Mouse (Mus musculus) cerebellum, adult (tissue): ENCODE results near the gene 2700049A03Rik.
A peak's percentile ranks its signal among the peaks of the same experiment; 100 is the strongest.
"Not testable (repeated sequence)": the region's sequence is repeated elsewhere in the genome, so short reads cannot be mapped to it uniquely, and the experiment has no call there.

Experiments
- ATAC-seq: cut with Nextera tagmentation; 2 replicates; pipeline ENCODE4 v1.9.2; 2017; ENCODE audit warnings: mild to moderate bottlenecking, moderate library complexity, mixed read lengths; ENCODE audit not compliant: insufficient number of reproducible peaks, low FRiP score, low TSS enrichment

Gene 2700049A03Rik

DNA sequence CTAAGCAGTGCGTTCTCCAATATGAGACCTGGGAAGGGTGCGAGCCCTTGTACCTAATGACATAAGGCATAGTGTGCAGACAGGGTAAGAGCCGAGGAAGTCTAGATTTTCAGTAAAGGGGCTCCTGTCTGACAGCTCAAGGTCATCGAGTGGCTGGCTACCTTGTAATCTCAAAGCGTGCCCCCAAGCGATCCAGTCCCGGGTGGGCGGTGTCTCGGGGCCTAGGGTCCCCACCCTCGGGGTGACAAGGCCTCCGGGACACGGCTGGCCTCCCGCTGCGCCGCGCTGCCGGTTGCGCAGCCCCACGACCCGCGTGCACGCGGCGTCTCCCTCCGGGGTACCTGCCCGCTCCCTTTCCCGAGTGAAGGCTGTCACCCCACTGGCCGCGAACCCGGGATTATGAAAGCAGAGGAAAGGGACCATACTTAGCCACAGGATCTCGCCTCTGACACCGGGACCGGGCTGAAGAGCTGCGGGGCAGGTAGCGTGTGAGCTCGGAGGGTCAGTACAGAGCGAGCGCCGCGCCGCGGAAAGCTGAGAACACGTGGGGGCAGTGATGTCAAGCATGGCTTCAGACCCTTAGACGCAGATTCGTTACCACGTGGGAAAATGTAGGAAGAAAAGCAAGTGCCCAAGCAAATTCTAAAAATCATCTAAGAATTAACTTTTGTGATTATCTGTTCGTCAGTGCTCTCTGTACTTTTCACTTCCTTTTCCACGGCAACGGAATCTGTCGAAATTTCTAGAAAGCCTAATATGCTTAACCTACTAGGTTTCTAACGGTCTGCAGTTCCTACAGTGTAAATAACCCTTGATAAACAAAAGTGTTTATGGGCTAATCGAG, at the start of gene 2700049A03Rik, which contains the start of gene Timm9:
2700049A03Rik (plus strand) TSS at position 719 of the 844 bp plus-strand sequence.
Timm9 (minus strand) TSS at position 555 of the 844 bp plus-strand sequence.
- peak; percentile 88 for ATAC-seq

DNA sequence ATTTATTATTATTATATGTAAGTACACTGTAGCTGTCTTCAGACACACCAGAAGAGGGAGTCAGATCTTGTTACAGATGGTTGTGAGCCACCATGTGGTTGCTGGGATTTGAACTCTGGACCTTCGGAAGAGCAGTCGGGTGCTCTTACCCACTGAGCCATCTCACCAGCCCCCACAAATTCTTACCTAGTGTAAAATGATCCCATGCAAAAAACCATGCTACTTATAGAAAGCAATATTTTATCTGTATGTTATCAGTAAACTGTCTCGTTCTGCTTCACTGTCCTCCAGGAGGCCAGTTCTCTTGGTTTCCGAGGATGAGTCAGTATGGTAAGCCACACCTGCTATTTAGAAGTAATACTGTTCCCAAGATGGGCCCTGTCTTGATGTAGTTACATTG, 32.4 kb upstream of the 2700049A03Rik start:
- ATAC-seq, result not testable (repeated sequence)

DNA sequence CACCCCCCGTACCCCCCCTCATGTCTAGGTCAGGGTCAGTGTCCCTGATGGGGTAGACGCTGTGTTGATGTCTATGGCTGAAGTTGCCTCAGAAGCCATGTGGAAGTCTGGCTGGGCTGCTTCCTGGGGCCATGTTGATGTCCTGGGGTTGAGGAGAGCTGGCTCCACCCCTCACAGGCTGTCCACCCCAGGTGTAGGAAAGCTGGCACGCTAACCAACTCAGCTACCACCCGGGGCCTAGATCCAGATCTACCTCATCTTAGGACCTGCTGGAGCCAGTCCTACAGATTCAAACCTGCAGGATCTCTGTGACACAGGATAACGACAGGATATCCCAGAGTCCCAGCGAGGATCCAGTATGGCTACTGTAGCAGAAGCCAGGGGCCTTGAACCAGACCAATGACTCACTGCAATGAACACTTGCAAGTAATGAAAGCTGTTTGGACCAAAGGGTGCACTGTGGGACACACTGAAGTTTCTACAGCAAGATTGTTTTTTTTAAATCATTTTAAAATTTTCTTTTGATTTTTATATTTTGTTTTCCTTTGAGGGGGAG, 29.4 kb upstream of the 2700049A03Rik start:
- ATAC-seq, result no peak

DNA sequence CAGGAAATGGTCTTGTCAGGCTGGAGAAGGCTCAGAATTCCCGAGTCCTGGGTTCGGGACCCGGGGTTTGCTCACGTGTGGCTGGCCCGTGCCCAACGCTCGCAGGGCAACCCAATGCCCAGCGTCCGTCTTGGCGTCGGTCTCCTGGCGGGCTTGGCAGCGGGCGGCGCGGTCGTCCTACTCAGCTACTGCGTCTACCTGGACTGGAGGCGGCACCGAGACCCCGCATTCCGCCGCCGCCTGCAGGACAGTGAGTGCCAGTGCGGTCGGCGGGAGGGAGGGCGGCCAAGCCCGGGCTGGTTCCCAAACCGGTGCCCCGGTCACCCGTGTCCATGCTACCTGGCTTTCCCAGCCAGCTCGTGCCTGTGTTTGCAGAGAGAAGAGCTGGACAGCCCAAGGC, 25.3 kb upstream of the 2700049A03Rik start, which contains the start of gene Tomm20l:
Tomm20l (plus strand) TSS at position 98 of the 400 bp plus-strand sequence.
- peak; percentile 10; the same call in 1 of the 2 replicates for ATAC-seq

DNA sequence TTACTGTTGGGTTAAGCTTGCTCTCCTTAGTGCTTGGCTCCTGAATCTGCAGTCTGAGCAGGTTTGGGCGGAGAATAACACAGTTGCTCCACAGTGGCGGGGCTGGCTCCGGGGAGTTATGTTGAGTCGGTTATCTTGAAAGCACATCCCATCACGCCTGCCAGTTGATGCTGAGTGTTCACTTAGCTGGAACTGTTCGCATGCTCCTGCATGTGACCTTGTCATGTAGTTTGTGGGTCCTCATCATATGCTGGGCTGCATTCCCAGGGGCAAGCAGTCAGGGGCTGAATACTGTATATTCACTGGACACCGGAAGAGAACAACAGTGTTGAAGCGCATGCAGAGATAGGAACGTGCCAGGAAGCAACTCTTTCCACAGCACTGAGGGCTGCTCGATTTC, 23.6 kb upstream of the 2700049A03Rik start:
- ATAC-seq, result no peak

DNA sequence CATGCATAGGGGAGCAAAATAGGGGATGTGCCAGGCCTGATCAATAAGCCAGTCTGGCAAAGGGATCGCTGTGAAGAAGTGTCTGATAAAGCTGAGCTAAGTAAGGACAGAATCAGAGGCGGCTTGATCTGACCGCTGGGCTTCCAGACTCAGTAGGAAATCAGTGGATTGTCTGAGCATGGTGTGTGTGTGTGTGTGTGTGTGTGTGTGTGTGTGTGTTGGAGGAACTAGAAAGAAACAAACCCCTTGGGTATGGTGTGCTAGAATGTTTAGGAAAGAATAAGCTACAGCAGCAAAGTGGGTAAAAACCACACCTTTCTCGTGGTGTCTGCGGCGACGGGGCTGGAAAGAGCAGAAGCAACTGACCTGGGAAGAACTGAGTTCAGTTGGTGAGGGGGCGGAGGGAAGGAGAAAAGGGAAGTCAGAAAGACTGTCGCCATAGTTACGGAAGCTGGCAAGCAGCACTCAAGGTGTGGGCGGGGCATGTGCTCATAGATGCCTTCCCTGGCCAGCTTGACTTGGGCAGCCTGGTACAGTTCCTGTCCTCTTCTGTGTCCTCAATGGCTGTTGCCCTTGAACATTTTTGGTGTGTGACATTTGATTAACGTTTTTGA, 22.9 kb upstream of the 2700049A03Rik start:
- 0 out of 2 replicates have a peak, but pooled peaks have one; percentile 31 for ATAC-seq

DNA sequence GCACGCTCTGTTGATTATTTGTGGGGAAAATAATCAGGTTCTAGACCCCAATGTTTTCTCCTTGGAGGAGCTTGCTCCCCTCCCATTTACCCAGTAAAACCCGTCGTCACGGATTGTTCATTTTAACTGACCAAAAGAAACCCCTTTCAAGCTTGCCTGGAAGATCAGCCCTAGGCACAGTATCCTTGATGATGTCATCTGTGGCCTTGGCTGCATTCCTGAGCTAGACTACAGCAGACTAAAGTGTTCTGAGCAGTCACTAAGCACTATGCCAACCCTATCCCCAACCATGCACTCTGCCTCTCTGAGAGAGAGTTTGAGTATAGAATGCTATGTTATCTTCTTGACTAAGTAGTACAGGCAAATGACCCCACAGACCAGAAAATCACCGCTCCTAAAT, 20.2 kb upstream of the 2700049A03Rik start:
- ATAC-seq, result no peak

DNA sequence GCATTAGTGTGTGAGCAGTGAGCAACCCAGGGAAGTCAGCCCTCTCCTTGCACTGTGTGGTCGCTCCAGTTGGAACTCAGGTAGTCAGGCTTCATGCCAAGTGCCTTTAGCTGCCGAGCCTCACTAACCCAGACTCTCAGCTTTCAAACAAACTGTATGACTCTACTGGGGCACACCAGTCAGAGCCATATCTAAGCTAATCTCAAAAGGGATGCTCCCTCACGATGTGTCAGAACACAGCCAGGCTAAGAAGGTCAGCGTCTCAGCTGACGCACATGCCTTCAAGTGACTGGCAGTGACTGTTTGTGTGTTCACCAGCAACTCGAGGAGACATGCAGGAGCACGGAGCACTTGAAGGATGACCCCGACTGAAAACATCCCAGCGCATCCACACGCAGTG, 13.9 kb upstream of the 2700049A03Rik start:
- peak; percentile 54; the same call in 1 of the 2 replicates for ATAC-seq

DNA sequence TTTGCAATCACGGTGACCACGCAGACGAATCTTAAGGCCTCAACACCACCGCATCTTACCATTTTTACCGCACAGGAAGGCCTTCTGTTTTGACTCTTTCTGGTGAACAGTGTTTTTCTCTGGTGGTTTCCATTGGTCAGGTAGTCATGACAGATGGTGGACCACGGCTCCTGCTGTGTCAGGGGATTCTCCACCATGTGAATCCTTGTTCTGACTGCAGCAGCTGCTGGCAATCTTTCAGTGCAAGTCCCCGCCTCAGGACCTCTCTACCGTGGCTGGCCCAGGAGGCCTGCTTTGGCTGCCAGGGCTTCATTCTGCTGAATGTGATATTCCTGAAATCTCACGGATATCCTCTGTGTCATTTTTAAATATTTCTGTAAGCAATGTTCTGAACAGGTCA, 13.4 kb upstream of the 2700049A03Rik start:
- peak; percentile 87 for ATAC-seq

DNA sequence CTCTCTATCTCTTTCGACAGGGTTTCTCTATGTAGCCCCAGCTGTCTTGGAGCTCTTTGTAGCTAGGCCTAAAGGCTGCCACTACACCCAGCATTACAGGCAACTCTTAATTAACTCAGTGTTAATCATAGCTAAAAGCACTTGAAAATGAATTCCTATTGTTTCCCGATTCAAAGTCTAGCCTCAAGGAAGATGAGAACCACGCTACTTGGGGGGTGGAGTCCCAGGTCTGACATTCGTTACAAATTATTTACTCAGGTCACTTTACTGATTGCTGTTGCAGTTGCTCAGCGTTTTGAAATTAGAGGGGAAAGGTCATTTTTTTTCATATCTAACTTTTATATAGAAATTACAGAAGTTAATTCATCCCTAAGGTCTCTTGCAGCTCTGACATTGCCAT, 1.1 kb upstream of the 2700049A03Rik start:
- ATAC-seq, result no peak

DNA sequence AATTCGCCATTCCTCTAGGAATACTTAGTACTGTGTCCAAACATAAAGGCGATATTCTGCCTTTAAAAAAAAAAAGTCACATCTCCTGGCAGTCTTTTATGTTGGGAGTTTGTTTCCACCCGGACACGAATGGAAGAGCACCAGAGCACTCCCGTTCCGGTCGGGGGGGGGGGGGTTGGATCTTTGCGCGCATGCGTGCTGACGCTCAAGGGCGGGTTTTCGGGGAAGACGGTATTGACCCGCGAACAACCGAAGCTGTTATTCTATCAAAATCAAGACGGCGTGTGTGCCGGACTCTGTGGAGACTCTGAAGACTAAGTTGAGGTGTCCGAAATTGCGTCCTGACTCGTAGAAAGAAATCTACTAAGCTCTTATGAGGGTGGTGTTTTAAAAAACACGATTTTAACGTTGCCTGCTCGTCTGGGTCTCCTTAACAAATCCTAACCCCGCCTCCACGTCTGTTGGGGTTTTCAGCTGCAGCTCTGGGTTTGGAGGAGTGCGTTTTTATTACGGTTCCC, 385 bp downstream of the 2700049A03Rik start:
- peak; percentile 57; the same call in 1 of the 2 replicates for ATAC-seq

DNA sequence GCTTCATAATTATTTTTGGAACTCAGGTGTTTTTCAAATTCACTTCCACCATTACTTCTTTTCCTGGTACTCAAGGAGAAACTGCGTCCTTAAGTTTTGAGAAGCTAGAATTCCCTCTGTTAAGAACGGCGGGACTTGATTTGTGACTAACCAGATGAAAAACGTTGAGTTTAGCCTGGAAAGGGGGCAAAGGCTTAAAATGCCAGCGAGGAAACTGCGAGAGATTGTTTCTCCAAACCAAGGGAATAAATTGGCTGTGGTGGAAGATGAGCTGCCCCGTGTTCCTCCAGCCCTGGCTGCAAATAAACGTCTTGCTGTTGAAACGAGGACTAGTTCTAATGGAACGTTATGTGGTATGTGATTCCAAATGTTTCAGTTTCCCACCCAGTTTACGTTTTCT, 1.0 kb downstream of the 2700049A03Rik start:
- ATAC-seq, result no peak

DNA sequence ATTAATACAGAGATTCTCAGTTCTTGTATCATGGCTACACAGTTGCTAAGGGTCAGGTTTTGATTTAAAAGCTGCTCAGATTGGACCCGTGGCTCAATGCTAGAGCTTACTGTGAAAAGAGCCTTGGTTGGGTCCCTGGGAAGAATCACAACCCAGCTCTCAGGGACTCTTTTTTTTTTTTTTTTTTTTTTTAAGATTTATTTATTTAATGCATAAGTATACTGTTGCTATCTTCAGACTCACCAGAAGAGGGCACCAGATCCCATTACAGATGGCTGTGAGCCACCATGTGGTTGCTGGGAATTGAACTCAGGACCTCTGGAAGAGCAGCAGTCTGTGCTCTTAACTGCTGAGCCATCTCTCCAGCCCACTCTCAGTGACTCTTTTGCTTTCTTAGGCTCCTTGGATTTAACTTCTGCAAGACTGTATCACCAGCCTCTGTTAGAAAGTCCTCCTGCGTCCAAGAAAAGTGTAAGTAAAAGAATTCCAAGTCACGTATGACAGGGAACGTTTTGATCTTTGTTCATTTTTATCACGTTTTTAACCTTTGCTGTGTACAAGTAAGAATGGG, 2.7 kb downstream of the 2700049A03Rik start:
- ATAC-seq, result no peak

DNA sequence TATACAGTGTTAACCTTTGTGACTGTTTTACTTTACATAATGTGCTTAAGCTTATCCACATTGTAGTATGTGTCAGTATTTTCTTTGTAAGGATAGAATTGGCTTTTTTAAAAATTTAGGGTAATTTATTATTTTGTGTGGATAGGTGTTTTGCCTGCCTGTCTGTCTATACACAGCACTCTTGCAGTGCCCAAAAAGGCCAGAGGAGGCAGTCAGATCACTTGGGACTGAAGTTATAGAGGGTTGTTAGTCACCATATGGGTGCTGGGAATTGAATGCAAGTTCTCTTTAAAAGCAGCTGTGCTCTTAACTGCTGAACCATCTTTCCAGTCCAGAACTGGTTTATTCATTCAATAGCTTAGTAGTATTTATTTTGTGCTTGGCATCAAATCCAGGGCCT, 4.5 kb downstream of the 2700049A03Rik start:
- no peak for ATAC-seq

DNA sequence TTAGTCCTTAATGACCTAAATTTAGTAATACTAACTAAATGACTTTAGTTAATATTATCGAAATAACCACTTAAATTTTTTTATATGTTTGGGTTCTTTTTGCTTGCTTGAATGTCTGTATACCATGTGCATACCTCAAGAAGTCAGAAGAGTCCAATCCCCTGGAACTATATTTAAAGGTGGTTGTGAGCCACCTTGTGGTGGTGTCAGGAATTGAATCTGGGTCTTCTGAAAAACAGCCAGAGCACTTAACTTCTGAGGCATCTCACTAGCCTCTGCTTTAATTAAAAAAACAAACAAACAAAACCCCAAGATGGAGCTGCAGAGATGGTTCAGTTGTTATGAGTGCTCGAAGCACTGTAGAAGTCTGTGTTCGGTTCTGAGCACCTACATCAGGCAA, 11.0 kb downstream of the 2700049A03Rik start:
- ATAC-seq, result no peak

DNA sequence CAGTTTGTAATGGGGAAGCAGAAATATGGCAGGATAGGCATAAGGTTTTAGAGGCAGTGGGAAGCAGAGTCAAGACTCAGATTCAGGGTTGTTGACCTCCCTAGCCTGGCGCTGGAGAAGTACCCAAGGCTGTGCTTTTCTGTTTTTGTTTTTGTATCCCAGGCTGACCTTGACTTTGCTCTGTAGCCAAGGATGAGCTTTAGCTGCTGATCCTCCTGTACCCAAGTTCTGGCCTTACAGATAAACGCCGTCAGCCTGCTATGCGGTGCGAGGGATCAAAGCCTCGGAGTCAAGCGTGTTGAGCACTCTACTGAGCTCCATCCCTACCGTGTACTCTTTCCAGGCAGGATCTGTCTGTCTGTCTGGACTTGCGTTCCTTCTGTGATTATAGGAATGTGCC, 12.2 kb downstream of the 2700049A03Rik start:
- no peak for ATAC-seq

DNA sequence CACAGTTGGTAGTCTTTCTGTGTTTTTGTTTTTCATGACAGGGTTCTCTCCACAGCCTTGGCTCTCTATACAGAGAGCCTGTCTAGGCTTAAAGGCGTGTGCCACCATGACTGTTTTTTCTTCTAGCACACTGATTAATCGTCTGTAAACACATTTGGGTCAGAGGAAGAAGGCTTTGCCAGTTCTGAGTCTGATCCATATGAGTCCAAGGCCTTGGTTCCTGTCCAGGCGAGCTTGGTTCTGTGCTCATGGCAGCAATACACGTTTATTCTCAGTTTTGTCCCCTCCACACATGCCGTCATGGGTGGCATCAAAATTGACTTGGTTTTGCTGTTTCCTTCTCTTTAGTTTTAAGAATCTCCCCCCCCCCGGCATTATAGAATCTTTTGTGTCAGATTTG, 12.8 kb downstream of the 2700049A03Rik start:
- ATAC-seq, result no peak

DNA sequence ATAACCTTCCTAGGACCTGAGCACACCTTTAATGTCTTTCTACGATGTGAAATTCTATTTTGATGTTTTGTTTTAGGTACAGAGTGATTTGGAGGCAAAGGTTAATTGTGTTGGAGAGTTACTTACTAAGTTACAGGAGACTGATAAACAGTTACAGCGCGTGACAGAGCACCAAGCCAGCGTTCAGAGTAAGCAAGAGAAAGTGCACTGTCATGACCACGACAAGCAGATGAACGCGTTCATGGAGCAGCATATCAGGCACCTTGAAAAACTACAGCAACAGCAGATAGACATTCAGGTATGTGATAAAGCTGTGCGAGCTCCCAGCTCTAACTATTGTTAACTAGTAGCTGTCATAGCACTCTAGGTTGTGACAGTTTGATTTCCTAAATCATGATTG, 13.5 kb downstream of the 2700049A03Rik start:
- no peak for ATAC-seq

DNA sequence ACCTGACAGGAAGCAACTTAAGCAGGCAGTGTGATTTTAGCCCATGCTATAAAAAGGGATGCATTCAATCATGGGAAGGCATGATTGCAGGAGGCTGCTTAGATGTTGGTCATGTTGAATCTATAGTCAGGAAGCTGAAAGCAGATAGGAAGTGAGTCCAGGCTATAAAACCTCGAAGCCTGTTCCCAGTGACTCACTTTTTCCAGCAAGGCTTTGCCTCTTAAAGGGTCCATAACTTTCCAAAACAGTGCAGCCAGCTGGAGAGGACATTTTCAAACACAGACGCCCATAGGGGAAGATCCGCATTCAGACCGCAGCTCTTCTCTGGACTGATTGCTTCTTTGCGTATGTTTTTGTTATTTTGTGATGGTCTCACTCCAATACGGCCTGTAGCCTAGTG, 18.3 kb downstream of the 2700049A03Rik start:
- ATAC-seq, result no peak

DNA sequence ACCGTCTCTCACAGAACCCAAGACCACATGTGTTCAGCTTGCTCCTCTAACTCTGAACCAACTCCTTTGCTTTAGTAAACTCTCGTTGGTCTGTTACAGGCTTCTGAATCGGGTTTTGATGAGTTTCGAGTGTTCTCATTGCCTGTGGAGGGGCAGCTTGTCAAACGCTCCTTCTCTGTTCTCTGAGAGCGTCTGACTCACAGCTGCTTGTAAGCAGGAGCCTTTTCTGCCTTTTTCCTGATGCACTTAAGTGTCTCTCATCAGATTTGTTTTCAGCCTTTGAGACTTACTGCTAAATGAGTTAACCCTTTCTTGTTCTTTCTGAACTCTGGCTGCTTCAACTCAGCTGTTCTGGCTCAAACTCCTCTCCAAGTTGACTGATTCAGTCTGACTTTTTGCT, 21.3 kb downstream of the 2700049A03Rik start:
- ATAC-seq, result no peak

DNA sequence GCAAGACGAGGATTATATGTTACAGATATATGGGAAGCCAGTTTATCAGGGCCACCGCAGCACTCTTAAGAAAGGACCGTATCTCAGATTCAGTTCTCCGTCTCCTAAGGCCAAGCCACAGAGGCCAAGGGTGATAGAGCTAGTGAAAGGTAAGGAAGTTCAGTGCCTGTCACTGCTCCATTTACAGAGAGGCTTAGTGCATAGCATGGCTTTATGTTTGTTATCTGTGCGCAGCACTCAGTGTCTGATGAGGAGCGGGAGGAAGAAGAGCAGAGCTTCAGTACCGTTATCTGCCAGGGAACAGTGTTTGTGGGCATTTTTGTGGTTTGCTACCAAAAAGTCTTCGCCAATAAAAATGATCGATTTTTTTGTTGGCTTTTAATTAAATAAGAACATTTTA, 27.8 kb downstream of the 2700049A03Rik start:
- ATAC-seq, result no peak
